Mouse (Mus musculus) adrenal gland, adult 8-10 months (tissue): ENCODE results near the gene Ddah1. TPM values are rescaled to one million over a fixed set of nuclear protein-coding genes. Genes with fewer than 3 reads are reported as not detected.

ENCODE experiments used
- DNase-seq: peaks from one replicate; pipeline ENCODE4 v3.0.0; 2022
- total RNA-seq, 4 experiments: library from RNA; stranded (reverse); gene quantifications; 2 replicates each; pipeline ENCODE4 v1.2.4; 2022

Gene Ddah1
- 1 to 10 TPM; 3.1 to 4.1 (median 3.3) TPM for total RNA-seq

GRCm38 (mm10) chr3:145758561-145759378 lies at the start of gene Ddah1:
Gene Ddah1 (plus strand): TSS chr3:145758675.
- peak; percentile 19 for DNase-seq

- no peak for DNase-seq
Measured at GRCm38 (mm10) chr3:145715923-145716322, 42.6 kb upstream of the Ddah1 start.

GRCm38 (mm10) chr3:145719660-145720059 lies 38.8 kb upstream of the Ddah1 start:
- no peak for DNase-seq

- DNase-seq, result no peak
Measured at GRCm38 (mm10) chr3:145725078-145725477, 33.4 kb upstream of the Ddah1 start.

- DNase-seq, result no peak
Measured at GRCm38 (mm10) chr3:145728336-145728735, 30.1 kb upstream of the Ddah1 start.

GRCm38 (mm10) chr3:145729531-145729930 lies 28.9 kb upstream of the Ddah1 start:
- DNase-seq, result no peak

GRCm38 (mm10) chr3:145730092-145730491 lies 28.4 kb upstream of the Ddah1 start:
- DNase-seq, result peak; percentile 52

GRCm38 (mm10) chr3:145734857-145735256 lies 23.6 kb upstream of the Ddah1 start:
- no peak for DNase-seq

- no peak for DNase-seq
Measured at GRCm38 (mm10) chr3:145736562-145736961, 21.9 kb upstream of the Ddah1 start.

GRCm38 (mm10) chr3:145738662-145739061 lies 19.8 kb upstream of the Ddah1 start:
- DNase-seq, result no peak

GRCm38 (mm10) chr3:145739904-145740303 lies 18.6 kb upstream of the Ddah1 start:
- DNase-seq, result no peak

- no peak for DNase-seq
Measured at GRCm38 (mm10) chr3:145743050-145743449, 15.4 kb upstream of the Ddah1 start.

GRCm38 (mm10) chr3:145743476-145744027 lies 14.9 kb upstream of the Ddah1 start:
- no peak for DNase-seq

- DNase-seq, result no peak
Measured at GRCm38 (mm10) chr3:145748626-145749025, 9.8 kb upstream of the Ddah1 start.

- DNase-seq, result no peak
Measured at GRCm38 (mm10) chr3:145756457-145756856, 2.0 kb upstream of the Ddah1 start.

GRCm38 (mm10) chr3:145757177-145757576 lies 1.3 kb upstream of the Ddah1 start:
- no peak for DNase-seq

GRCm38 (mm10) chr3:145757844-145758243 lies 631 bp upstream of the Ddah1 start:
- DNase-seq, result no peak

GRCm38 (mm10) chr3:145759379-145760209 lies 1.1 kb downstream of the Ddah1 start:
- no peak for DNase-seq

GRCm38 (mm10) chr3:145760547-145760946 lies 2.1 kb downstream of the Ddah1 start:
- DNase-seq, result no peak

GRCm38 (mm10) chr3:145761501-145762170 lies 3.2 kb downstream of the Ddah1 start:
- no peak for DNase-seq

GRCm38 (mm10) chr3:145762957-145763641 lies 4.6 kb downstream of the Ddah1 start:
- DNase-seq, result no peak

GRCm38 (mm10) chr3:145763642-145763972 lies 5.1 kb downstream of the Ddah1 start:
- DNase-seq, result no peak
